Mouse (Mus musculus) cerebellum, adult 11-12 months (tissue): Measurements from ENCODE around the gene Xcl1.
"Not testable (repeated sequence)": the region's sequence is repeated elsewhere in the genome, so short reads cannot be mapped to it uniquely, and the experiment has no call there.

Source experiments
- DNase-seq: peaks from one replicate; pipeline ENCODE4 v3.0.0; 2022

Xcl1 gene

DNA sequence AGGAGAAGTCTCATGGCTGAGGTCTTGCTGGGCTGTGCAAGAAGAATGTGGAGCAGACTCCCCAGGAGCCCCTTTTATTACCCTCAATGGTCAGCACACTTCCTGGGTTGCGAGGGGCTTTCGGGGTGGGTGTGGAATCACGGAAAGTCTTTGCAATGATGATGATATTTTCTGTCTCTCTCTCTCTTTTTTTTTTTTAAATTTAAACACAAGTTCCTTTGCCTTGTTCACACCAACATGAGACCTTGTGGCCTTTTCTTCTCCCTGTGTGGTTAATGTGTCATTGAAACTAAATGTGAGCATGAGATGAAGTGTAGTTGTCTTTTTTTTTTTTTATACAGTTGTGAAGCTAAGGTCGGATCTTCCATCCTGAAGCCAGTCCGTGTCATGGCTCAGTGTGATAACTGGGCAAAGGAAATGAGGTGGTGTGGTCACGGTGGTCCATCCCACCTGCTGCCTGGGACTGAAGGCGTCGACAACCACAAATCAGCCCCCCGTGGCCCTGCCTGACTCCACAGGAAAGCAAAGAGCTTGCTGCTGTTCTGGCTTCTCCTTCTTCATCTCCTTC, at the start of gene Xcl1:
Gene Xcl1, minus strand, starts transcription at position 51 of the 568 bp plus-strand sequence.
- DNase-seq = no peak

- not testable (repeated sequence) for DNase-seq
These were observed 49.4 kb upstream of the Xcl1 start for GRCm38 (mm10) chr1:164984681-164985080.

GRCm38 (mm10) chr1:164977351-164977750, 42.0 kb upstream of the Xcl1 start:
- no peak for DNase-seq

DNA sequence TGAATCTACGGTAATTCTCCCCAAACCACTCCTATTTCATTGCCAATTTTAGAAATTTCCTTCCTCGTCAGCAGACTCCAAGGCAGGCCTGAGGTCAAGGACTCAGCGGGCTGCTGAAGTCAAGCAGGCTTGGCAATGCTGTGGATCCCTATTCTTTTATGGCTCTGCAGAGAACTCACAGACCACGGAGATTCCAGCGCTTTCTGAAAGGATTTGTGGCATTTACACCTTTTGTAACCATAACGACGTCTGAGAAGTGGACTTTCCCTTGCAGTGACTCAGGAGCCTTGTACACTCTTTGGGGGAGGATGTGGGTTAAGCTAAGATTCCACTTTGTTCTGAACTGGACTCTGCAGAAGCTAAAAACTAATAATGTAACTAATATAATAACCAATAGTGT, 40.4 kb upstream of the Xcl1 start:
- no peak for DNase-seq

DNA sequence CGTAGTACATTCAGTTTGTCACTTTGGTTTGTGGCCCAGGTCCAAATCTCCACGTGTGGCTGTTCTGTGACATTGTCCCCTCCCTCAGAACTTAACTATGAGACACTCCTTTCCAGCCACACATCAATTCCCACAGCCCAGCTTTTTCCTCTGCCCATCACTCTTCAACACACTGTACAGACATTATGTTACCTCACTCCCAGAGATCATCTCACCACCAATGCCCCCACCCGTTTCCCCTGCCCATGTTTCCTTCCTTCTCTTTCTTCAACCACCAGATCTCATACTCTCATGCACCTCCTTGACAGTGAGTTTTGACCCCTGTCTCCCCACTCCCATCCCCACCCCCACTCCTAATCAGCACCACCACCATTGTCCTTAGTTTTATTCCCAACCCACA, 39.9 kb upstream of the Xcl1 start:
- DNase-seq = no peak

DNA sequence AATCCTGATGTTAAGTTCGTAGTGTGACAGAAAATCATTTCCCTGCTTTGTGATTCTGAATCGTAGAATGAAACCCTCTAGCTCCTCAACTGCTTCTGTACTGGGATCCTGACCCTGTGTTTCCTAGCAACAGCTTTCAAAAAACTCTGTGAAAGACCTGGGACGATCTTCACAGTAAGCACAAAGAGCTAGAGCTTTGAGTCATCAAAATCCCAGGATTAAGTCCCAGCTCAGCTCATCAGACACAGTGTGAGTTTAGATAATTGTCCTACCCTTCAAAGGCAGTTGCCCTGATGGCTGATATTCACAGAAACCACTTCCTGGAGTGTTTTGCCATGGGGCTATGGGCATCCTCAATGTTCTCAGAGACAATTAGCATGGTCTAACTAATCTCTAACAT, 38.5 kb upstream of the Xcl1 start:
- DNase-seq = no peak

DNA sequence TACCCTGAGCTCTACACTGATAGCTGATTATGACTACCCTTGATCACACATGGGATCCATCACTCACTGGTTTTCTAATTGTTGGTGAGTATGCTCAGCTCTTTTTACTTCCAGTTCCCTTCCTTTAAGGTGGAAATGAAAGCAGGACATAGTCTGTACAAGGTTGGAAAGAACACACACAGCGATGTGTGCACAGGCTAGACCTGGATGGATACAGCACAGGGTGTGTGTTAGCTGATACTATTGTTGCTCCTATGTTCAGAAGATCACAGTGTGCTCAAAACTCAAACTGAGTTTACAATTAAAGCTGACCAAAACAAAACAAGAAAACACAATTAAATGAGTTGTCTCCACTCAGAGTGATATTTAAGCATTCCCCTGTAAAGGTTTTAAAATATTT, 38.0 kb upstream of the Xcl1 start:
- DNase-seq = no peak

GRCm38 (mm10) chr1:164972744-164973143, 37.4 kb upstream of the Xcl1 start:
- DNase-seq = no peak

GRCm38 (mm10) chr1:164966095-164966698, 30.9 kb upstream of the Xcl1 start:
- DNase-seq = no peak

- DNase-seq = no peak
These were observed 25.3 kb upstream of the Xcl1 start for GRCm38 (mm10) chr1:164960610-164961009.

- DNase-seq = no peak
These were observed 24.6 kb upstream of the Xcl1 start for GRCm38 (mm10) chr1:164959787-164960385.

- DNase-seq = no peak
These were observed 23.8 kb upstream of the Xcl1 start for GRCm38 (mm10) chr1:164959160-164959559.

- no peak for DNase-seq
These were observed 22.6 kb upstream of the Xcl1 start for GRCm38 (mm10) chr1:164957974-164958373.

- no peak for DNase-seq
These were observed 21.5 kb upstream of the Xcl1 start for GRCm38 (mm10) chr1:164956725-164957399.

- DNase-seq = no peak
These were observed 20.3 kb upstream of the Xcl1 start for GRCm38 (mm10) chr1:164955452-164956196.

GRCm38 (mm10) chr1:164953574-164953973, 18.2 kb upstream of the Xcl1 start:
- no peak for DNase-seq

GRCm38 (mm10) chr1:164936060-164936459, 733 bp upstream of the Xcl1 start:
- DNase-seq = no peak

DNA sequence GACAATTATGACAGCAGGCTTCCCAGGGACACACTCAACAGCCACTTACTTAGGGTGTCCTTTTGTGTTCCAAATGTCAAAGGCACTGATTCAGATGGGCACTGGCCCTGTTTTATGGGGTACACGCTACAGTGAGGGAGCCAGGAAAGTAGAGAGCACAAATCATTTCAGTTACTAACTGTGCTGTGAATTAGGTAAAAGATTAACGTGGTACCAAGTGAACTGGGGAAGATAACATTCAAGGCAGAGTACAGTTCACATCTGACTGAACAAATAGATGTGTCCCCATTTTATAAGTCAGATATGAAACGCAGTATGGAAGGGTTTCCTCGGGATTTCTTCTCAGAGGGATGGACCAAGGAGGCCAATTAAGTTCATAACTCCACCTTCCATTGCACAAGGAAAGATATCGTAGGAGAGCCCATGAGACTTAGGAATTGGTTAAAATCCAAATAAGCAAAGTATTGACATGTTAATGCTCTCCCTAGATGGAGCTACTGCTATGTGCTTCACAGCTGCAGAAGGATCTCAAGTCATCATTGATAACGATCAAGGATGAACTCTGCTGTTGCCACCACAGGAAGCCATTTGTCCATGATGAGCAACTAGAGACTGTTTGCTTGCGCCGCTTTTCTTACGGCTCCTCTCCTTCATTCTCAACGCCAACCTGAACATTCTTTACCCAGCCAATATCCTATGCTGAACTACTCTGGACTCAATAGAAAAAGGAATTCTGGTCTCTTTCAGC, 1.7 kb downstream of the Xcl1 start:
- no peak for DNase-seq

- no peak for DNase-seq
These were observed 4.2 kb downstream of the Xcl1 start for GRCm38 (mm10) chr1:164931135-164931534.

DNA sequence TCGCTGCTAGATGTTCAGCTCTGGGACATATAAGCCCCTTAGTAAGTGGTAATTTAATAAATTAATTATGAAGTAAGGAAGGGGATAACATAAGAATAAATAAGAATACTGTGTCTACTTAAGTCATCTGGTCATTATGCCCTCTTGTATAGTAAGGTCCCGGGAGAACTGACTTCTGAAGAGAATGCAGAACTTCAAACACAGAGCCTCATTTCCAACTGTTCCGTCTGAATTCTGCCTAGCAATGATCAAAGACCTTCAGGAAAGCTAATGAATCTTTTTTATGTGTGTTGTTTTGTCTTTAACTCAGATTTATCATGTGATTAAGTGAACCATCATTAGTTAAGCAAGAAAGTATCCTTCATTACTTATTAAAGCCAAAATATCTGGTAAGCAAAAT, 5.3 kb downstream of the Xcl1 start:
- no peak for DNase-seq

DNA sequence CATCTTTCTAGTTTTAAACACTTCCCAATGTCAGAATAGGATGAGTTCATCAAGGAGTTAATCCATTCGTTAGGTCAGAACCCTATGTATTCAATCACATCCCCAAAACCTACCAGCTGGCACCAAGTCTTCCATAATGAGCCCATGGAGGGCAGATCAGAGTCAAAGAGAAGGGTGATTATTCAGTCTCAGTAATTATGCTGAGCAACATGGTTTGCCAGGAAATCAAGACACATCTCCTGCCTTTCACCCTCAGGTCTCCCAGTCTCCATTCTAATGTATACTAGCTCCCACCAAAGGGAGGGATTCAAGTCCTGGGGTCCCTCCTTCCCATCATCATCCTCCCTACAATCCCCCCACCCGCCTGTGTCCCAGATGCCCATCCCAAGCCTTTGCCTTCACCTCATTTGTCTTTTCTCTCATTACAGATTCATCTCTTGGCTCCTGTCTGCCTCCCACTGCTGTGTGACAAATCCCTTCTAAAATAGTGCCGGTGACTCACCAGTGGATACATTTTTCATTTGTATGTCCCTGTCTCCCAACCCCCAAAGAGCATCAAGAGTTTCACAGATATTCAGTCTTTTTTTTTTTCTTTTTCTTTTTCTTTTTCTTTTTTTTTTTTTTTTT, 8.7 kb downstream of the Xcl1 start:
- DNase-seq = peak; percentile 18

DNA sequence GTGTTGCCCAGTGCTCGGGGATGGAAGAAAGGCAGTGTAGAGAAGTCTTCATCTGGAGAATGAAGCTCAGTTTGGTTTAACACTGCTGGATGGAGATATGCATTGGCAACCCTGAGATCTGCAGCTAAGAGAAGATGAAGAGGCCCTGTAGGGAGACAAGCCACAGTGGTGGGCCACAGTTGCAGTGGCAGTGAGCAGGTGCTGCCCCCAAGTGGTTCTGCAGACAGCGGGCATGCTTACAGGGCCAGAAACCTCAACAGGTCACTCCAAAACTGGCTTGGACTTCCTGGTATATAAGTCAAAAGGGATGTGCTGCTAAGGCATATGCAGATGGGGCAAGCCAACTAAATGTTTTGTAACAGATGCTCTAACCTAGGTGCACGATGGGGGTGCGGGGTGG, 30.3 kb downstream of the Xcl1 start:
- peak; percentile 50 for DNase-seq
